Mouse (Mus musculus): ENCODE data around the gene Ly86. TPM values are rescaled to one million over a fixed set of nuclear protein-coding genes. Genes with fewer than 3 reads are reported as not detected.

Gene Ly86
- polyA plus RNA-seq, 1 experiment from 2014 or later, result 6.9 TPM

GRCm38 (mm10) chr13:37452022-37452941 lies 107.3 kb downstream of the Ly86 start:
- 7% methylated on average over 22 of the region's 22 CpGs for WGBS
- peaks cover 28% of the 10 kb centered on the region for H3K4me1 ChIP-seq (replicated peaks)
- H3K4me3 ChIP-seq, result peak overlapping the region; percentile 30
- H3K4me2 ChIP-seq, result peak overlapping the region; percentile 57
- H3K36me3 ChIP-seq, result no peaks in the 10 kb centered on the region
- H3K9ac ChIP-seq, result 0 out of 2 replicates have a peak overlapping the region, but pooled peaks have one; percentile 23
- ATAC-seq (ENCODE audit: low FRiP score, low read depth), result peak; percentile 49; the same call in 1 of the 2 replicates
- 0 out of 2 replicates have a peak, but pooled peaks cover 6% of the 10 kb centered on the region for H3K9me3 ChIP-seq
- no peaks in the 10 kb centered on the region for H3K27me3 ChIP-seq
- peak overlapping the region; percentile 43; the same call in 1 of the 2 replicates for H3K27ac ChIP-seq (replicated peaks)

DNA sequence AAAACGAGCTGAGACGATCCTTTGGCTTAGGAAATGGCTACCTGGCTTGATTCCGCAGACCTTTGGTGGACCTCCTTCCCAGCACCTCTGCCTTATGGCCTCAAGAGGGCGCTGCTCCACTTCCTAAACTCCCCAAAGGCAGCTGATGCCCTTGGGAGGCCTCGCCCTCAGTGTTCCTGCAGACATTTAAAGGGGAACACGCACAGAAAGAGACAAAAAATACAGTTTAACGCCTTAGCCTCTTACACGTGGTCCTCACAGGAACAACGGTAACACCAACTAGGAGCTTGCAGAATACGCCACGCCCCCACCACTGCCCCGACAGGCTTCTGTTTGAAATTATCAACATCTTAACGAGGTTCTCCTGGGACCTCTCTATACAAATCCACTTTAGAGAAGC lies 108.2 kb downstream of the Ly86 start:
- no peak overlapping the region for H3K4me3 ChIP-seq
- 0 out of 2 replicates have a peak, but pooled peaks cover 6% of the 10 kb centered on the region for H3K9me3 ChIP-seq
- H3K36me3 ChIP-seq, result no peaks in the 10 kb centered on the region
- H3K27ac ChIP-seq (replicated peaks), result no peak overlapping the region; the same call in 1 of the 2 replicates
- H3K27me3 ChIP-seq, result no peaks in the 10 kb centered on the region
- 6% methylated on average over 13 of the region's 13 CpGs for WGBS
- ATAC-seq (ENCODE audit: low FRiP score, low read depth), result peak; percentile 35
- peaks cover 30% of the 10 kb centered on the region for H3K4me1 ChIP-seq (replicated peaks)
- 0 out of 2 replicates have a peak overlapping the region, but pooled peaks have one; percentile 8 for H3K9ac ChIP-seq
- H3K4me2 ChIP-seq, result peak overlapping the region; percentile 57

GRCm38 (mm10) chr13:37454356-37454755 lies 109.3 kb downstream of the Ly86 start:
- no peak overlapping the region for H3K4me3 ChIP-seq
- H3K9me3 ChIP-seq, result no peaks in the 10 kb centered on the region
- H3K36me3 ChIP-seq, result no peaks in the 10 kb centered on the region
- ATAC-seq (ENCODE audit: low FRiP score, low read depth), result no peak
- no peak overlapping the region for H3K27ac ChIP-seq (replicated peaks)
- peaks cover 30% of the 10 kb centered on the region for H3K4me1 ChIP-seq (replicated peaks)
- no peaks in the 10 kb centered on the region for H3K27me3 ChIP-seq
- no peak overlapping the region for H3K9ac ChIP-seq
- WGBS, result 35% methylated on average over 6 of the region's 6 CpGs
- H3K4me2 ChIP-seq, result no peak overlapping the region

GRCm38 (mm10) chr13:37455561-37455960 lies 110.6 kb downstream of the Ly86 start:
- Histone ChIP-seq H3K9ac (no peak overlapping the region), H3K36me3 (no peaks in the 10 kb centered on the region), H3K4me3 (no peak overlapping the region), H3K4me2 (no peak overlapping the region), H3K27ac (replicated peaks) (no peak overlapping the region), H3K27me3 (no peaks in the 10 kb centered on the region), H3K9me3 (no peaks in the 10 kb centered on the region), H3K4me1 (replicated peaks) (peaks cover 30% of the 10 kb centered on the region)
- ATAC-seq (ENCODE audit: low FRiP score, low read depth), result no peak
- WGBS, result 76% methylated on average over 3 of the region's 3 CpGs

DNA sequence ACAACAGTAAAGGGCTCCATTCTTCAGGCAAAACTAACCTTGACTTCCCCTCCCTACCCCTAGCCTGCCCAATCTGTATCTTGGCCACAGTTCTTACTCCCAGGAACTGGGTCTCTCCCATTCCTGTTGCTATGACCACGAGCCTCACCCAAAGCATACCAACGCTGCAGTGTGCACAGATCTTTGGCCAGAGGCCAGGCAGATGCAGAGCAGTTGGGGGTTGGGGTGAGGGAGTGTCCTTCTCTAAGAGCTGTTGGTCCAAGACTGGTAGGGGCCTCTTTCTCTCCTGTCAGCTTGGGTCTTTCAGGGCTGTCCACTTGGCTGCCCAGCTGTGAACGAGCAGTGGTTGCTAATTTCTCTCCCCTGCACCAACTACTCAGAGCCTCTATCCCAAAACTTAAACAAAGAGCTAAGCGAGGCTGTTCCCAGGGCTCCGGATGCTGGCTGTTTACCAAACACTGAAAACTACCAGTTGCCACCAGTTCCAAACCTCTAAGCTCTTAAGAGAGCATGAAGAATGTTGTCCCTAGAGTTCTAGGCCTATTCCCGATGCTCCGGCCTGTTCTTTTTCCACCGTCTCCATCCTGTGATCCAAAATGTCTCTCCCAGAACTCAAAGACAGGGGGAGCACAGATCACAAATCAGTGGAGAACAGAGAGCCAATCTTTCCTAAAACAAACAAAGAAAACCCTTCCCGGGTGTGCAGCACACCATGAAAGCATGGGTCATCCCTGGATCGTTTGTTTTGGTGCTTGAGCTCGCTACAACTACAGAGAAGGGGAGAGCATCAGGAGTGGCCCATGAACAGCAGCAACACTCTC lies 112.2 kb downstream of the Ly86 start:
- 38% methylated on average over 11 of the region's 11 CpGs for WGBS
- H3K4me1 ChIP-seq (replicated peaks), result peaks cover 26% of the 10 kb centered on the region
- no peaks in the 10 kb centered on the region for H3K9me3 ChIP-seq
- H3K27ac ChIP-seq (replicated peaks), result peak overlapping the region; percentile 56
- no peak overlapping the region for H3K4me2 ChIP-seq
- no peak overlapping the region for H3K9ac ChIP-seq
- H3K36me3 ChIP-seq, result no peaks in the 10 kb centered on the region
- H3K4me3 ChIP-seq, result no peak overlapping the region
- no peaks in the 10 kb centered on the region for H3K27me3 ChIP-seq
- peak; percentile 74 for ATAC-seq (ENCODE audit: low FRiP score, low read depth)

GRCm38 (mm10) chr13:37458557-37458956 lies 113.5 kb downstream of the Ly86 start:
- Histone ChIP-seq H3K4me1 (replicated peaks) (peaks cover 12% of the 10 kb centered on the region; the same call in 1 of the 2 replicates), H3K9ac (no peak overlapping the region), H3K36me3 (no peaks in the 10 kb centered on the region), H3K4me2 (no peak overlapping the region), H3K4me3 (no peak overlapping the region), H3K27me3 (no peaks in the 10 kb centered on the region), H3K9me3 (no peaks in the 10 kb centered on the region), H3K27ac (replicated peaks) (no peak overlapping the region)
- 78% methylated on average over 5 of the region's 5 CpGs for WGBS
- ATAC-seq (ENCODE audit: low FRiP score, low read depth), result no peak

- no peak for ATAC-seq (ENCODE audit: low FRiP score, low read depth)
- WGBS, result 64% methylated on average over 10 of the region's 10 CpGs
- H3K36me3 ChIP-seq, result no peaks in the 10 kb centered on the region
- H3K4me3 ChIP-seq, result no peak overlapping the region
- H3K4me1 ChIP-seq (replicated peaks), result peaks cover 11% of the 10 kb centered on the region; the same call in 1 of the 2 replicates
- H3K9ac ChIP-seq, result no peak overlapping the region
- H3K27me3 ChIP-seq, result no peaks in the 10 kb centered on the region
- H3K4me2 ChIP-seq, result no peak overlapping the region
- H3K9me3 ChIP-seq, result no peaks in the 10 kb centered on the region
- H3K27ac ChIP-seq (replicated peaks), result no peak overlapping the region
These were observed 114.0 kb downstream of the Ly86 start for GRCm38 (mm10) chr13:37459022-37459421.

DNA sequence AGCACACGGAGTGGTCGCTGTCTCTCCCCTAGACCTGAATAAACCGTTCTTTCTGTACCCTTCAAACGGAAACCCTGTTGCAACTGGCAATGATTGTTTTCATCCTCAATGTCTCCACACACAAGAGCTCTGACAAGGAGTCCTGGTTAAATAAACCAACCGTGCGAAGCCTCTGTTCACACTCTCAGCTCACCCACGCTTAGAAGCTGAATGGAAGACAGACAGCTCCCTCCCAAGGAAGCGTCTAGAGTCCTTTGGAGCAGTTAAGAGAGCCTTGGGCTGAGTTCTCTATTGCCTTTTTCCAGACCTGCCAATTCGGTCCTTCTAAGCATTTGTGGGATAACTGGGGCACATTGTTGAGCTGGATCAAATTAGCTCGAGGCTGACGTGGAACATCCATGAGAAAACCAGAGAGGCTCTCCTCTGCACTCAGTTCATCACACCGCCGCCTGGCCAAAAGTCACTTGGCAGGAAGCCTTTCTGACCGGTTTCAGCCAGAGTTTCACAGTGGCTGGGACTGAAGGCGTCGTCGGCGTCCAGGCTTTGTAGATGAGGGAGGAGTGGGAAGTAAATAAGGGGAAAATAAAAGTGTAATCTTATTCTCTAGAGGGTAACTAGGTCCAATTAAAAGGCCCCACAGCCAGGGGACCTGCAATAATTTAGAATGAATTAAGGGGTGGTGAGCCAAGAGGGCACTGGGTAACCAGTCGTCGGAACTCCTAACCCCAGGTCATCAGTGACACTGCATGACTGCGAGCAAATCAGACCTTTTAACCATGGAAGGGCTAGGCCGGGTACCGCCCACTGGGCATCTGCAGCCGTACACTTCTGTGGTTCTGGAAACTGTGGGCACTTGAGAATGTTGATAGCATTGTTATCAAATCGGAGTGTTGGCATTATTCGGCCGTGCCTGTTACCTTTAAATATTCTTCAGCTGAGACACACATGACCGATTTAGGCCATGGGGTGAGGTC lies 115.2 kb downstream of the Ly86 start:
- ATAC-seq (ENCODE audit: low FRiP score, low read depth), result no peak
- H3K4me1 ChIP-seq (replicated peaks), result peaks cover 8% of the 10 kb centered on the region; the same call in 1 of the 2 replicates
- H3K4me2 ChIP-seq, result no peak overlapping the region
- 65% methylated on average over 28 of the region's 28 CpGs for WGBS
- no peak overlapping the region for H3K4me3 ChIP-seq
- no peaks in the 10 kb centered on the region for H3K27me3 ChIP-seq
- H3K36me3 ChIP-seq, result no peaks in the 10 kb centered on the region
- H3K9ac ChIP-seq, result no peak overlapping the region
- no peaks in the 10 kb centered on the region for H3K9me3 ChIP-seq
- H3K27ac ChIP-seq (replicated peaks), result no peak overlapping the region

- 90% methylated on average over 12 of the region's 12 CpGs for WGBS
- H3K27ac ChIP-seq (replicated peaks), result no peak overlapping the region
- ATAC-seq (ENCODE audit: low FRiP score, low read depth), result no peak
These were observed 117.2 kb downstream of the Ly86 start for GRCm38 (mm10) chr13:37462049-37462702.

DNA sequence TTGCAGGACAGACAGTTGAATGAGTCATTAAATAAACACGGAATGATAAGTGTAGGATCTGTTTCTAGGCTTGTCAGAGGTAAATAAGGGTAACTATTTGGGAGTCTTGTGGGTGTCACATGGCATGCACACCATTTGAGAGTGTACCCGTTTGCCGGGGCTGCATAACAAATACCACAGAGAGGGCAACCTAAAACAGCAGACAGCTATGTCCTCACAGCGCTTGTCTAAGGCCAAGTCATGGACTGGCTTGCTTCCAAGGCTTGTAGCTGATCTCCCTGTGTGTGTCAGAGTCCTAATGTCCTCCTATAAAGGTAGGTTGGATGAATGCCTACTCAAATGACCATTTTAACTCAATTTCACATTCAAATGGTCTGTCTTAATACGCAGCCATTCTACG lies 120.7 kb downstream of the Ly86 start:
- 85% methylated on average over 6 of the region's 6 CpGs for WGBS
- Histone ChIP-seq H3K4me1 (replicated peaks) (peaks cover 8% of the 10 kb centered on the region), H3K9ac (no peak overlapping the region), H3K4me2 (no peak overlapping the region), H3K27ac (replicated peaks) (no peak overlapping the region), H3K27me3 (no peaks in the 10 kb centered on the region), H3K36me3 (no peaks in the 10 kb centered on the region), H3K9me3 (no peaks in the 10 kb centered on the region), H3K4me3 (no peak overlapping the region)
- ATAC-seq (ENCODE audit: low FRiP score, low read depth), result no peak

More at GRCm38 (mm10) chr13:37462049-37462702, 117.2 kb downstream of the Ly86 start:
- H3K4me1 ChIP-seq (replicated peaks), result 0 out of 2 replicates have a peak, but pooled peaks cover 3% of the 10 kb centered on the region
- no peaks in the 10 kb centered on the region for H3K9me3 ChIP-seq
- H3K9ac ChIP-seq, result no peak overlapping the region
- H3K36me3 ChIP-seq, result no peaks in the 10 kb centered on the region
- H3K4me3 ChIP-seq, result no peak overlapping the region
- no peaks in the 10 kb centered on the region for H3K27me3 ChIP-seq
- H3K4me2 ChIP-seq, result no peak overlapping the region
